Mouse (Mus musculus) adrenal gland, postnatal 4 days (tissue): ENCODE results near the gene Thumpd2. TPM values are rescaled to one million over a fixed set of nuclear protein-coding genes. Genes with fewer than 3 reads are reported as not detected.

ENCODE experiments used
- DNase-seq, 2 experiments: peaks; one replicate each; pipeline ENCODE4 v3.0.0; 2021 to 2022; ENCODE audit warnings: low spot score in 2 of 2, mixed read lengths in 2 of 2
- total RNA-seq, 2 experiments: library from RNA; stranded (reverse); gene quantifications; 2 replicates each; pipeline ENCODE4 v1.2.3; 2021

The Thumpd2 gene
- total RNA-seq, 2 experiments from 2014 or later: 17.4 to 19.2 TPM

GRCm38 (mm10) chr17:80977245-80977644 is 87.6 kb downstream of the Thumpd2 start:
- no peak for DNase-seq

Other genes starting within 250 kb of the Thumpd2 start
- 10 to 100 TPM in 1 of 2 experiments, 1 to 10 TPM in 1; 7.6 to 10.0 TPM for gene Tmem178, start 120.5 kb downstream of the Thumpd2 start, total RNA-seq